Mouse (Mus musculus): ENCODE results near the gene Timm10.

DNA sequence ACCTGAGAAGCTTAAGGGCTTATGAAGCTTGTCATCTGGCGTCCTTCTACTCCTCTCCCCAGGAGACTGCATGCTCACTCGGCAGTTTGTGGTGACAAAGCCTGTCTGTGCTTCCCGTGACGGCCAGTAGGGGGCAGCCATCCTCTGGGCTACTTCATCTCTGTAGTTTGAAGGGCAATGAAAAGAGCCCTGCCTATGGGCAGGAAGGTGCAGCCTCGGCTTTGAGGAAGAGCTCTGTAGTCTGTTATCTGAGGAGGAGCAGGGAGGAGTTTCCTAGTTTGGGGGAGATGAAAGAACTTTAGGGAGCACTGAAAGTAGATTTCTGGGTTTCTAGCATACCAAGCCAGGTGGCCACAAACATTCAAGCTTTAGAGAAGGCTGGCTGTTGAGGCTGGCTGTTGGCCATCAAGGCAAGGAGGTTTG, 41.7 kb downstream of the Timm10 start:
- no peak for TF ChIP-seq TAL1 (IDR thresholded peaks at IDR 0.05; ENCODE audit: low read length)
- no peak for TF ChIP-seq GATA1 (IDR thresholded peaks at IDR 0.05; ENCODE audit: low read length)

Measured in erythroblast, embryonic 14.5 days (primary cell).